Mouse (Mus musculus) intestine, embryonic 14.5 days (tissue): Measurements from ENCODE around the gene Slc2a12. TPM values are rescaled to one million over a fixed set of nuclear protein-coding genes. Genes with fewer than 3 reads are reported as not detected.

ENCODE experiments used
- ATAC-seq: fragments of 200-750 bp; cut with Nextera tagmentation; replicated peaks from 2 replicates; pipeline ENCODE4 v1.8.0; 2017; ENCODE audit warnings: low read depth, moderate number of reproducible peaks, moderate TSS enrichment, moderate library complexity; ENCODE audit not compliant: low FRiP score, low TSS enrichment
- DNase-seq: peaks from one replicate; pipeline ENCODE4 v3.0.0-alpha.2; 2018; ENCODE audit warnings: low spot score
- H3K27ac ChIP-seq: fragments of 300-500 bp; sonication (generic); 2 replicates; pipeline ENCODE4 v1.5.1; 2014; ENCODE audit warnings: low read depth, mild to moderate bottlenecking, control low read depth
- H3K27me3 ChIP-seq: fragments of 300-500 bp; sonication (generic); replicated peaks from 2 replicates; pipeline ENCODE4 v1.6.1; 2014; ENCODE audit warnings: low read length, control low read depth; ENCODE audit not compliant: control insufficient read depth, insufficient read depth
- H3K36me3 ChIP-seq: fragments of 300-500 bp; sonication (generic); 2 replicates; pipeline ENCODE4 v1.6.1; 2014; ENCODE audit warnings: low read length, control low read depth; ENCODE audit not compliant: control insufficient read depth, insufficient read depth
- H3K4me1 ChIP-seq: fragments of 300-500 bp; sonication (generic); replicated peaks from 2 replicates; pipeline ENCODE4 v1.6.1; 2014; ENCODE audit warnings: low read length, control low read depth, mixed read lengths; ENCODE audit not compliant: control insufficient read depth, insufficient read depth
- H3K4me2 ChIP-seq: fragments of 300-500 bp; sonication (generic); 2 replicates; pipeline ENCODE4 v1.6.1; 2014; ENCODE audit warnings: low read length
- H3K4me3 ChIP-seq: fragments of 300-500 bp; sonication (generic); 2 replicates; pipeline ENCODE4 v1.5.1; 2014; ENCODE audit warnings: low read depth, low read length, control low read depth, mixed read lengths
- H3K9ac ChIP-seq: fragments of 300-500 bp; sonication (generic); 2 replicates; pipeline ENCODE4 v1.6.1; 2014; ENCODE audit warnings: mild to moderate bottlenecking, low read length
- H3K9me3 ChIP-seq: fragments of 300-500 bp; sonication (generic); 2 replicates; pipeline ENCODE4 v1.6.1; 2016; ENCODE audit warnings: low read length, control low read depth; ENCODE audit not compliant: control insufficient read depth
- WGBS: fragments of 180-500 bp; shearing (Covaris S2); extraction: QIAGEN DNeasy Blood & Tissue Kit; methylation state at CpG from one replicate; pipeline ENCODE4 v1.1.7; 2014; 5-methylcytosine and 5-hydroxymethylcytosine counted together
- polyA plus RNA-seq: library from polyadenylated mRNA; unstranded; fragments of >200 nt; fragmentation: Nextera tagmentation; extraction: Ambion mirVana; gene quantifications from 2 replicates; pipeline ENCODE4 v1.2.1, GENCODE M21; 2014

The Slc2a12 gene
- 0.43 and 0.53 TPM in 2 replicates for polyA plus RNA-seq

DNA sequence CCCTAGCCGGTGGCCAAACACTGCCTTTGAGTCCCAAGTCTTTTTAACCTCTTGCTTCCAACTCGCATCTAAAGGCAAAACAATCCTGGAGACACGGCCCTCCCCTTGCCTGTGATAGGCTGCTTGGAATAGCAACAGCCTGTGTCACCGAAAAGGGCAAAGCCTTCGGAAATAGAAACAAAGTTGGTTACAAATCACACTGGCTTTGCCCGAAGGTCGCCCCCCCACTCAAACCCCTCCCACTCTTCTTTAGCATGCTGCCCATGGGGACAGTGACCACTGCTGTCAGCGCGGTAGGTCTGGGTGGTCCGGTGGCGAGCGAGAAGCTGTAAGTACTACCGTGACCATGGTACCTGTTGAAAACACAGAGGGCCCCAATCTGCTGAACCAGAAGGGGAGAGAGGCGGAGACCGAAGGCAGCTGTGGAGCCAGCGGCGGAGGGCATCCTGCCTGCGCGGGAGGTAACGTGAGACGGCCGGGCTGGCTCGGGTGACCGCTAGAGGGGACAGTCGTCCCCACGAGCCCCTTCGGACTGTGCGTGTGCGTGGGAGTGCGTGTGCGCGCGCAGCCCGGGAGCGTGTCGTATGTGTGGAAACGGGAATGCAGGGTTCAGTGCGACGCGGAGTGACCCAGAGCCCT is at the start of gene Slc2a12:
Gene Slc2a12, plus strand, starts transcription at position 159 of the 639 bp plus-strand sequence.
- DNase-seq, result peak; percentile 76
- H3K27me3 ChIP-seq, result no peaks in the 10 kb centered on the region
- no peaks in the 10 kb centered on the region for H3K9me3 ChIP-seq
- peak; percentile 82 for ATAC-seq
- no peaks in the 10 kb centered on the region for H3K4me1 ChIP-seq
- H3K36me3 ChIP-seq, result no peaks in the 10 kb centered on the region
- H3K4me3 ChIP-seq, result peak within 1 kb of the TSS; percentile 45
- WGBS, result 4% methylated on average over 40 of the region's 40 CpGs
- H3K27ac ChIP-seq, result peak within 1 kb of the TSS; percentile 33; the same call in 1 of the 2 replicates
- H3K9ac ChIP-seq, result peak within 1 kb of the TSS; percentile 34
- H3K4me2 ChIP-seq, result peak within 1 kb of the TSS; percentile 68

DNA sequence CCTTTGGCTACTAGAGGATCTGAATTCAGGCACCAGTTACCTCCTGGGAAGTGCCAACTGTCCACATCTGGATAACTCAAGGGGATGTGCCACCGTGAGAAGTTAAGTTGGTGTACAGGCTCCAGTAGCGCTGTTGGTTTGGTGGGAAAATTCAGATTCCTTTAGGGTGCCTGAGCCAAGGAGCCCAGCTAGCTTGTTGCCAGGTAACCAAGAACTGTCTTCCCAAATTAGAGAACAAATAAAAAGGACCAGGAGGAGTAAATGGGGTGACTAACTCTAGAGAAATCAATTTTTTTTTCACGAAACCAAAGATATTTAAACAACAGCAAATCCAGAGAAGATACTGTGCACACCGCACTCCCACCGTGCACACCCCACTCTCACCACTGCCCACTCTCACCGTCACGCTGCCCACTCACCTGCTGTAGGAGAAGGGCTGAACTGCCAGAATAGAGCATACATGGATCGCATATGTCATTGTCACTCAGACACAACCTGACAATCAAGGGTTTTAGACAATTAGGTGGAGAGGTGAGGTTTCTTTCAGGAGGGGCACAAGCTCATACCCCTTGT is 45.8 kb upstream of the Slc2a12 start:
- Histone ChIP-seq H3K27me3 (no peaks in the 10 kb centered on the region), H3K4me1 (no peaks in the 10 kb centered on the region), H3K4me3 (no peak overlapping the region), H3K9me3 (no peaks in the 10 kb centered on the region), H3K36me3 (no peaks in the 10 kb centered on the region), H3K4me2 (no peak overlapping the region), H3K9ac (no peak overlapping the region), H3K27ac (no peak overlapping the region)
- DNase-seq, result no peak
- no peak for ATAC-seq
- WGBS, result 84% methylated on average over 8 of the region's 8 CpGs

DNA sequence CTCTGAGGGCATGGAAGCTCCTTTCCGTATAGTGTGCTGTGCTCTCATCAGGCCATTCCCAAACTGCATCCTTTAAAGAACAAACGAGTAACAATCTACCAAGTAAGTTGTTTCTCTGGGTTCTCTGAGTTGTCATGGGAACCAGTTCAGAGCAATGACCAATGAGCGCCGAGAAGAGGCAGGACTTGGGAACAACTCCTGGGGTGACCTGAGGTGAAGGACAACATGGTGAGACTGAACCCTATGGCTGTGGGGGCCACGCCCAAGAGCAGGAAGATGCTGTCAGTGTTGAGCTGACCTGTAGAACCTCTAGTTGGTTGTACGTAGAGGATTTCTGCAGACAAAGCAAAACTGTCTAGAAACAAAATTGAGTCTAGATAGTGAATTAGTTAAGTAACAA is 43.8 kb upstream of the Slc2a12 start:
- WGBS, result 88% methylated on average over 6 of the region's 6 CpGs
- no peak overlapping the region for H3K4me3 ChIP-seq
- no peak overlapping the region for H3K9ac ChIP-seq
- H3K36me3 ChIP-seq, result no peaks in the 10 kb centered on the region
- no peaks in the 10 kb centered on the region for H3K4me1 ChIP-seq
- H3K4me2 ChIP-seq, result no peak overlapping the region
- DNase-seq (no peak), ATAC-seq (no peak)
- no peaks in the 10 kb centered on the region for H3K9me3 ChIP-seq
- H3K27ac ChIP-seq, result no peak overlapping the region
- no peaks in the 10 kb centered on the region for H3K27me3 ChIP-seq

DNA sequence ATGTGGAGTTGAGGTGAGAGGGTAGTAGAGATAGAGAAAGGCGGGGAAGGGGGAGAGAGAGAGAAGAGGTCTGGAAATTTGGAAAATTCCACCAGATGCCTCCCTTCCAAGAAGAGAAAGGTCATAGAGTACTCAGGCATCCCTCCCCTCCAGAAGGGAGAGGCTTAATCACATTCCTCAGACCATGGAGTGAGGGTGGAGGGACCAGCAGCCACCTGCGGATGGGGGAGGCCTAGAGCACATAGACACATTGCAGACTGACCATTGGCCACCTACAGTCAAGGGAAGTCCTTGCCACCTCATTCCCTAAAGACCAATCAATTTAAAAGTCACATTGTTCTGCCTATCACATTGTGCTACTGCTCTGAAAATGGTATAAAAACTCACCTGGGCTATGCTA is 40.0 kb upstream of the Slc2a12 start:
- ATAC-seq (no peak), DNase-seq (no peak)
- H3K9me3 ChIP-seq, result no peaks in the 10 kb centered on the region
- no peaks in the 10 kb centered on the region; the same call in 1 of the 2 replicates for H3K4me1 ChIP-seq
- no peak overlapping the region for H3K4me3 ChIP-seq
- no peak overlapping the region for H3K27ac ChIP-seq
- H3K27me3 ChIP-seq, result no peaks in the 10 kb centered on the region
- no peak overlapping the region for H3K9ac ChIP-seq
- WGBS, result 63% methylated on average over 2 of the region's 2 CpGs
- no peaks in the 10 kb centered on the region for H3K36me3 ChIP-seq
- H3K4me2 ChIP-seq, result no peak overlapping the region

DNA sequence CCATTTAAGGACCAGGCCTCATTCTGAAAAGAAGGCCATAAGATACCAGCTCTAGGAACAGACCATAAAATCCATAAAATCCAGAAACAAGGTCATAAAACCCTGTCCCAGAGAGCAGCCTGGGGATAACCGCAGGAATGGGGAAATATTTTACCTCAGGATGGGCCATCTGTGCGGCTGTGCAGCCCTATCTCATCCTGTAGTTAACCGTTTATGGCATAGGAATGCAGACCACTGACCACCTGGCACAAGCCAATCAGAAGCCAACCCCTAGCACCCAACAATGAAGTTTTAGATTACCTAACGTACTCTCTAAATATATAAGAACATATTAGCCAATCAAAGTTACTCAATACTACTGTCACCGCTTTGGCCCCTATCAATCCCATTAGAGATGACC is 36.5 kb upstream of the Slc2a12 start:
- no peak overlapping the region for H3K4me3 ChIP-seq
- no peak overlapping the region for H3K9ac ChIP-seq
- no peak overlapping the region for H3K27ac ChIP-seq
- 67% methylated on average over 5 of the region's 5 CpGs for WGBS
- DNase-seq (no peak), ATAC-seq (no peak)
- H3K4me2 ChIP-seq, result no peak overlapping the region
- H3K4me1 ChIP-seq, result no peaks in the 10 kb centered on the region; the same call in 1 of the 2 replicates
- H3K9me3 ChIP-seq, result no peaks in the 10 kb centered on the region
- no peaks in the 10 kb centered on the region for H3K36me3 ChIP-seq
- no peaks in the 10 kb centered on the region for H3K27me3 ChIP-seq

DNA sequence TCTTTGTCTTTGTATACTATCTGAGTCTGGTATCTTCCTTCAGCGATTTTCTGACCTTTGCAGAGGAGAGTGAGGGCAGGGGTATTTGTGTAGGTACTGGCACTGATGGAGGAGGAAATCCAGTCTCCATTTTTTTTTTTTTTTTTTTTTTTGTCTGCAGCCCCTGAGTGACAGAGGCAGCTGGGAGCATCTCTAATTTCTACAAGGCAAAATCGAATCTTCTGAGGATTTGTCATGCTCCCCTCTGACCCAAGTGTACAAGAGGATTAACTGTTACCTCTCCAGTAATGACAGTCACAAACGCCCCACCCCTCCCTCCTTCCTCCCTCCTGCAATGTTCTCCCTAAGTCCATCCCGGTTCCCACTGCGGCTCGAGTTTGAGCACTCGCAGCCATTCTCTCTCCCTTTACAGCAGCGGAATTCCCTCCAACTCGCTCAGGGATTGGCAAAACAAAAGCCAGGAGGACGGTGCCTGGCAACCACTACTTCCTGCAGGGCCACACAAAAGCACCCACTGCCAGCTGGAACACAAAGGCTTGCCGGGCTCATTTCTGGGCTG is 35.9 kb upstream of the Slc2a12 start:
- no peaks in the 10 kb centered on the region for H3K27me3 ChIP-seq
- WGBS, result 5% methylated on average over 11 of the region's 11 CpGs
- peak overlapping the region; percentile 18; the same call in 1 of the 2 replicates for H3K4me3 ChIP-seq
- ATAC-seq, result no peak
- peak overlapping the region; percentile 30; the same call in 1 of the 2 replicates for H3K9ac ChIP-seq
- DNase-seq, result peak; percentile 56
- H3K27ac ChIP-seq, result no peak overlapping the region
- no peaks in the 10 kb centered on the region; the same call in 1 of the 2 replicates for H3K4me1 ChIP-seq
- H3K9me3 ChIP-seq, result no peaks in the 10 kb centered on the region
- H3K36me3 ChIP-seq, result no peaks in the 10 kb centered on the region
- peak overlapping the region; percentile 46 for H3K4me2 ChIP-seq

DNA sequence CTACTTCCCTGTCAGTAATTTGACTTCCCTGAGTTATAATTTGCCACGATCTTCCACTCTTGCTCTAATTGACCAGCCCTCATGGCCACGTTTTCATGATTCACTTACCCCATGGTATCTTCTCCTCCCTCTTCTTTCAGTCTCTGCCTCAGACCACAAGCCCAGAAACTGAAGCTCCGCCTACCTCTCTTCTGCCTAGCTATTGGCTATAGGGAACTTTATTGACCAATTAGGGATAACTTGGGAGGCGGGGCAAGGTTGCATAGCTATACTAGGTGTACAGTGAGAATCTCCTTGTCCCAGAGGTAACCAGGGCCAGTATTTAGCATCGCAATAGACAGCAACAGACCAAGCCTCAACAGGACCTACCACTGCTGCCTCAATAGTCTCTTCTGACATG is 31.5 kb upstream of the Slc2a12 start:
- WGBS, result 93% methylated on average over 5 of the region's 5 CpGs
- Histone ChIP-seq H3K4me1 (no peaks in the 10 kb centered on the region; the same call in 1 of the 2 replicates), H3K4me3 (no peak overlapping the region), H3K9me3 (no peaks in the 10 kb centered on the region), H3K36me3 (no peaks in the 10 kb centered on the region), H3K27me3 (no peaks in the 10 kb centered on the region), H3K9ac (no peak overlapping the region), H3K4me2 (no peak overlapping the region), H3K27ac (no peak overlapping the region)
- DNase-seq (no peak), ATAC-seq (no peak)

DNA sequence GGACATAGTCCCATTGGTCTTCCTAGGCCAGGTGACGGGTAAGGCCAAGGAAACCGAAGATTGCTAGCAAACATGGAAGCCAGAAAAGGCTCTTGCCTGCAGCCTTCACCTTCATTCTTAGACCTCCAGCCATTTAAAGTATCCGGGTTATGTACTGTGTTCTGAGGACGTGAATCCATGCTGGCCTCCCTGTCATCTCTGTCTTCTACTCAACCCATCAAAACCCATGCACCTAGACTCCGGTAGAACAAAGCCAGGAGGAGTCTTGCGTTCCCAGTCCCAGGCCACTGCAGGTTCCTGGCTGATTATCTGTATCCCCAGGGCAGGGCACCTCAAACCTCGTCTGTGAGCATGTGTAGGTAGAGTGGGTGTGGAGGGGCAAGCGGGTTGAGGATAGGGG is 30.3 kb upstream of the Slc2a12 start:
- H3K9me3 ChIP-seq, result peaks cover 1% of the 10 kb centered on the region; the same call in 1 of the 2 replicates
- no peaks in the 10 kb centered on the region for H3K27me3 ChIP-seq
- WGBS, result 92% methylated on average over 8 of the region's 8 CpGs
- H3K4me1 ChIP-seq, result no peaks in the 10 kb centered on the region
- no peak overlapping the region for H3K27ac ChIP-seq
- ATAC-seq (no peak), DNase-seq (no peak)
- H3K9ac ChIP-seq, result no peak overlapping the region
- H3K4me3 ChIP-seq, result no peak overlapping the region
- no peaks in the 10 kb centered on the region for H3K36me3 ChIP-seq
- H3K4me2 ChIP-seq, result no peak overlapping the region
